Mouse (Mus musculus) urinary bladder, postnatal 14 days (tissue): ENCODE measurements around the gene Plekhg5.

Experiments
- DNase-seq: peaks from one replicate; pipeline ENCODE4 v3.0.0; 2021; ENCODE audit warnings: low spot score

The Plekhg5 gene

GRCm38 (mm10) chr4:152151451-152151965, 79.2 kb downstream of the Plekhg5 start:
- no peak for DNase-seq

- peak; percentile 64 for DNase-seq
Observed at GRCm38 (mm10) chr4:152151966-152152544, 79.8 kb downstream of the Plekhg5 start, which contains the start of gene Espn. Gene Espn (minus strand): TSS chr4:152152371.

- DNase-seq: peak; percentile 93
Observed at GRCm38 (mm10) chr4:152153771-152154177, 81.5 kb downstream of the Plekhg5 start.

GRCm38 (mm10) chr4:152155019-152155418, 82.7 kb downstream of the Plekhg5 start:
- DNase-seq: no peak

- DNase-seq: peak; percentile 51
Observed at GRCm38 (mm10) chr4:152157779-152158584, 85.7 kb downstream of the Plekhg5 start.

GRCm38 (mm10) chr4:152158585-152159284, 86.4 kb downstream of the Plekhg5 start, which contains the start of gene Hes2:
Gene Hes2 (plus strand): TSS chr4:152158867.
- peak; percentile 47 for DNase-seq

GRCm38 (mm10) chr4:152159285-152159678, 87.0 kb downstream of the Plekhg5 start:
- no peak for DNase-seq

- no peak for DNase-seq
Observed at GRCm38 (mm10) chr4:152160748-152161147, 88.5 kb downstream of the Plekhg5 start.

- DNase-seq: no peak
Observed at GRCm38 (mm10) chr4:152161601-152162000, 89.3 kb downstream of the Plekhg5 start.

- no peak for DNase-seq
Observed at GRCm38 (mm10) chr4:152162748-152163147, 90.5 kb downstream of the Plekhg5 start.
